Mouse (Mus musculus): Measurements from ENCODE around the gene Man1c1. TPM values are rescaled to one million over a fixed set of nuclear protein-coding genes. Genes with fewer than 3 reads are reported as not detected.
A peak's percentile ranks its signal among the peaks of the same experiment; 100 is the strongest.

Gene Man1c1
- polyA plus RNA-seq, 1 experiment from 2014 or later = 2.8 TPM

DNA sequence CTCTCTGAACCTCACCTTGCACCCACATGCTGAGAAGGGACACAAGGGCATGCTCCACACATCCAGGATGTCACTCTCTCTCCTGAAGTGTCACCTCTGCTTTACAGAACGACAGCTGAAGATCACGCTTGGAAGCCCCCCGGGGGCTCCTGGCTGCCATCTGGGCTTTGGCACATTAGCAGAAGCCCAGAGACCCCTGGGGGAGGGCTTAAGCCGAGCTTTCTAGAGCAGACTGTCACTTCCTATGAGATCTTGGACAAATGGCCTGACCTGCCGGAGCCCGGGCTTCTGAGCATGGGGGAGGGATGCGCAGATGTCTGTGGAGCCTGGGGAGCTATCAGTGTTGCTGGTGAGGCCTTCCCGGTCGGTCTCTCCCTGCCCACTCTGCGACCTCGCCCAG lies 128.6 kb downstream of the Man1c1 start:
- no peak for DNase-seq (ENCODE audit: low spot score)
- peak overlapping the region; percentile 35 for H3K27ac ChIP-seq (replicated peaks)
- WGBS = 63% methylated on average over 11 of the region's 11 CpGs
- H3K27me3 ChIP-seq (ENCODE audit: low read depth, poor library complexity, severe bottlenecking) = peaks cover 6% of the 10 kb centered on the region; the same call in 1 of the 2 replicates
- peaks cover 34% of the 10 kb centered on the region for H3K4me1 ChIP-seq
- peaks cover 10% of the 10 kb centered on the region for H3K36me3 ChIP-seq
- H3K9me3 ChIP-seq (replicated peaks) = no peaks in the 10 kb centered on the region
- H3K4me3 ChIP-seq = no peak overlapping the region

DNA sequence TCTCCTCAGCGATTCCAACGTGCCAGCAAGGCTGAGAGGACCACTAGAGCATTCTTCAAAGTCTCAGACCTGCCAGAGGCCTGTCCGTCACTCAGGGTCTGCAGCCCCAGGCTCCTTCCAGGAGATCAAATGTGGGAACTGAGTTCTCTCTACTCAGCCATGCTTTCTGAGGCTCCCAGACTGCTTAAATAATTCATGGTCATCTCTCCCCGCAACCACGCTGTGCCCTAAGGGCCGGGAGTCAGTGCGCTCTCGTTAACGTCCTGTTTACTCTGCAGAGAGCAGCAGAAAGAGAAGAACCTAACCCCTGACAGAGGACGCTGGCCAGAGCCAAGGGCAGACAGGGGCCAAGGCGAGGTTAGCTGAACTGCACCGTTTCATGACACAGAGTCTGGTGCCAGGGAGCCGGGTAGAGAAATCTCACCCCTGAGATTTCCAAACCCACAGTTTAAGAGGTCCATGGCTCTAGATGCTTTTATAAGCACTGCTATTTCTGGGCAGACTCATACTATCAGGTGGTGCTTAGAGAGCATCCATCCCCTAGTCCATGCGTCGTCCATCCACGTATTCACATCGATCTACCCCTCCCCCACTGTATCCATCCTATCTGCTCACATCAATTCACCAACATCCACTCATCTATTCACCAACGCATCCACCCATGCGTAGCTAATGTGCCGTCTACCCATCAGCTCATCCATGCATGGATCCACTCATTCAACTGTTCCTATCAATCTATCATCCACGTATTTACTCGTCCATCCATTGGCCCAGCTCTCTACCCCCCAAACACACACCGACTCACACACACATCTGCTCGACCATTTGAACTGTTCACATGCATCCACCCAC lies 131.4 kb downstream of the Man1c1 start:
- no peaks in the 10 kb centered on the region for H3K27me3 ChIP-seq (ENCODE audit: low read depth, poor library complexity, severe bottlenecking)
- H3K4me1 ChIP-seq = peaks cover 18% of the 10 kb centered on the region
- peak overlapping the region; percentile 38; the same call in 1 of the 2 replicates for H3K27ac ChIP-seq (replicated peaks)
- H3K4me3 ChIP-seq = no peak overlapping the region
- 88% methylated on average over 24 of the region's 24 CpGs for WGBS
- H3K36me3 ChIP-seq = peaks cover 12% of the 10 kb centered on the region
- H3K9me3 ChIP-seq (replicated peaks) = no peaks in the 10 kb centered on the region
- DNase-seq (ENCODE audit: low spot score) = no peak

DNA sequence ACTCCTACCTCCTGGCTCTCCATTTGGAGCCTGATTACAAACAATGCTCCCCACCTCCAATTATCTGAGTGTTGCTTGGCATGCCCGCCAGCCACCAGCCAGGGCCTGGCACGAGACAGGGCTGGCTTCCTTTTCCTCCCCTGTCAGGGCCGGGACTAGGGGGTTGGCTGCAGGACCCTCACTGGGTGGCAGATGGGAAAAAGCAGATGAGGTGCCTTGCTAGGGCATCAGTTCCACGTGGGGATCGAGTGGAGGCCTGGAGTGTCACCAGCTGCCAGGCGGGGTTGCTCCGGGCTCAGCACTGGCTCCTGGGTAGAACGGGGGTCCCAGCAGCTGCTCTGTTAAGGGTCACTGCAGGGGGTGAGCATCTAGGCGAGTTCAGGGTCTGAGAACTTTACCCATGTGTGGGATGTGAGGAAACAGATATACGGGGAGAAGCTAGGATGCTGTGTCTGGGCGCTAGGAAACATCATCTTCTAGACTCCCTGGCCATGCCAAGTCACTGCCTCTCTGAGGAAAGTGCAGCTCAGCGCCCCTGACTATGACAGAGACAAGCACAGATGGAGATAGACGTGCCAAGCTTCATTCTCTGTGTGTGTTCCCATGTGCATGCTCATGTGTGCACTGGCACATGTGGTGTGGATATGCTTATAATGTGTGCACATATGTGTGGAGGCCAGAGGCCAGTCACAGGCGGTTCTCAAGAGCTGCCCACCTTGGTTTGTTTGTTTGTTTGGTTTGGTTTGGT lies 133.2 kb downstream of the Man1c1 start:
- H3K4me3 ChIP-seq = no peak overlapping the region
- peaks cover 21% of the 10 kb centered on the region for H3K4me1 ChIP-seq
- peaks cover 18% of the 10 kb centered on the region for H3K36me3 ChIP-seq
- WGBS = 81% methylated on average over 14 of the region's 14 CpGs
- H3K9me3 ChIP-seq (replicated peaks) = no peaks in the 10 kb centered on the region
- H3K27ac ChIP-seq (replicated peaks) = peak overlapping the region; percentile 14; the same call in 1 of the 2 replicates
- 0 out of 2 replicates have a peak, but pooled peaks cover 4% of the 10 kb centered on the region for H3K27me3 ChIP-seq (ENCODE audit: low read depth, poor library complexity, severe bottlenecking)
- no peak for DNase-seq (ENCODE audit: low spot score)

DNA sequence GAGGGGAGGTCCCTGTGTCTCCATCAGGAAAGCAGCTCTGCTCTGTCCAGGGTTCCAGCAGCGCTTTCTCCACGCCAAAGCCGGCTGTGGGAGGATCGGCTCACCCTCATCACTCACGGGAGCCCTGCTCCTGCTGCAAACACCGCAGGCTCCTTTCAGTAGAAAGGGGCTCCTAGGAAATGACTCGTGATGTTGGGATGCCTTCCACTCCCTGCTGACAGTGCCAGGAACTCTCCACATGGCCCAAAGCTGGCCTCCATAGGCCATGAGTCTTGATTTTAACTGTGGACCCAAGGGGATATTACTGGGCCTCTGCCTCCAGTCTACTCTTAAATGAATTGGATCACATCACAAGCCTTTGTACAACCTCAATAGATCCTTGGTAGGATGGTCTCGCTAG lies 134.3 kb downstream of the Man1c1 start:
- 81% methylated on average over 8 of the region's 8 CpGs for WGBS
- no peak for DNase-seq (ENCODE audit: low spot score)
- Histone ChIP-seq H3K36me3 (peaks cover 24% of the 10 kb centered on the region), H3K9me3 (replicated peaks) (peaks cover 5% of the 10 kb centered on the region; the same call in 1 of the 2 replicates), H3K4me1 (peaks cover 13% of the 10 kb centered on the region), H3K27me3 (ENCODE audit: low read depth, poor library complexity, severe bottlenecking) (0 out of 2 replicates have a peak, but pooled peaks cover 4% of the 10 kb centered on the region), H3K4me3 (no peak overlapping the region), H3K27ac (replicated peaks) (0 out of 2 replicates have a peak overlapping the region, but pooled peaks have one; percentile 28)

DNA sequence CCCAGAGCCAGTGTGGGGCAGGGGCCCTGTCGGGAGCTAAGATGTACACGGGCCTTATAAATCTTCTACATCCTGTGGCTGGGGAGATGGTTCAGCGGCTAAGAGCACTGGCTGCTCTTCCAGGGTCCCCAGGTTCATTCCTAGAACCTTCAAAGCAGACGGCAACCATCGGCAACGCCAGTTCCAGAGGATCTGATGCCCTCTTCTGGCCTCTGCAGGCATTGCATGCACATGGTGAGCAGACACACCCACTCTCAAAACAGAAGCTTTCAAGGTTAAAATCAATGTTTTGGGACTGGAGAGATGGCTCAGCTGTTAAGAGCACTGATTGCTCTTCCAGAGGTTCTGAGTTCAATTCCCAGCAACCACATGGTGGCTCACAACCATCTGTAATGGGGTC lies 134.9 kb downstream of the Man1c1 start:
- WGBS = 75% methylated on average over 6 of the region's 6 CpGs

DNA sequence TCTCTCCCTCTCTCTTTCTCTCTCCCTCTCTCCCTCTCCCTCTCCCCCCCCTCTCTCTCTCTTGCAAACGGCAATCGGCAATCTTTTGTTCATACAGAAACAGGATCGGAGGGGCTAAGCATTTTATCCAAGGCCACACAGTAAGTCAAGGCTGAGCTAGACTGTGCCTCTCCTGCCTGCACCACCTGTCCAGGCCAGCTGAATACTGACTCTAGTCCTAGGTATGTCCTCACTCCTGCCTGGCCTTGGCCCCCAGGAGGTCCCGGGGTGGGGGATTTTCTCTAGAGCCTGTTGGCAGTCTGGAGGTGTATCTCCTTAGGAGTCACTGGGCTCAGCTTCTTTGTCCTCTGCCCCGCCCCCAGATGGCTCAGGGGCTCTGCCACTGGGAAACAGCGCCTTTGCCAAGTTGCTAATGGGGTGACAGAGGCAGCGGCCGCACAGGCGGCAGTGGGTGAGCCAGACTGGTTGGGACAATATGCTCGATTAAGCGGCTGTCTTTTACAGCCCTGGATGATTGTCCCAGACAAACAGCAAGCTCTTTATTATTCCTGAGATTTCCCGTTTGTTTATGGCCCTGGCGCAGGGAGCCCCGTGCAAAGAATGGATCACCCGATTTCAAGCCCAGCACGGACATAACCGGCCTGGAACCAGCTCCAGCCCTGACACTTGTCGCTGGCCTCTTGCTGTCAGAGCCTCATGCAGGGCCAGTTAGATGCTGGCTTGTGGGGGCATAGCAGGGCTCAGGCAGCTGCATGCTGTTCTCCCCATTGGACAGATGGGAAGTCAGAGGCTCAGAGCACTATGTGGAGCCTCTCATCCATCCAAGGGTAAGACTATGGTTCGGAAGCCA lies 136.5 kb downstream of the Man1c1 start:
- DNase-seq (ENCODE audit: low spot score) = no peak
- Histone ChIP-seq H3K9me3 (replicated peaks) (peaks cover 5% of the 10 kb centered on the region; the same call in 1 of the 2 replicates), H3K27me3 (ENCODE audit: low read depth, poor library complexity, severe bottlenecking) (0 out of 2 replicates have a peak, but pooled peaks cover 4% of the 10 kb centered on the region), H3K27ac (replicated peaks) (peak overlapping the region; percentile 64), H3K4me3 (no peak overlapping the region), H3K36me3 (peaks cover 28% of the 10 kb centered on the region), H3K4me1 (peaks cover 11% of the 10 kb centered on the region)
- WGBS = 38% methylated on average over 19 of the region's 19 CpGs

More for the DNA sequence above, 134.9 kb downstream of the Man1c1 start:
- H3K9me3 ChIP-seq (replicated peaks) = peaks cover 5% of the 10 kb centered on the region; the same call in 1 of the 2 replicates
- peaks cover 24% of the 10 kb centered on the region for H3K36me3 ChIP-seq
- peaks cover 13% of the 10 kb centered on the region for H3K4me1 ChIP-seq
- no peak overlapping the region for H3K4me3 ChIP-seq
- DNase-seq (ENCODE audit: low spot score) = no peak
- H3K27ac ChIP-seq (replicated peaks) = no peak overlapping the region
- 0 out of 2 replicates have a peak, but pooled peaks cover 4% of the 10 kb centered on the region for H3K27me3 ChIP-seq (ENCODE audit: low read depth, poor library complexity, severe bottlenecking)

DNA sequence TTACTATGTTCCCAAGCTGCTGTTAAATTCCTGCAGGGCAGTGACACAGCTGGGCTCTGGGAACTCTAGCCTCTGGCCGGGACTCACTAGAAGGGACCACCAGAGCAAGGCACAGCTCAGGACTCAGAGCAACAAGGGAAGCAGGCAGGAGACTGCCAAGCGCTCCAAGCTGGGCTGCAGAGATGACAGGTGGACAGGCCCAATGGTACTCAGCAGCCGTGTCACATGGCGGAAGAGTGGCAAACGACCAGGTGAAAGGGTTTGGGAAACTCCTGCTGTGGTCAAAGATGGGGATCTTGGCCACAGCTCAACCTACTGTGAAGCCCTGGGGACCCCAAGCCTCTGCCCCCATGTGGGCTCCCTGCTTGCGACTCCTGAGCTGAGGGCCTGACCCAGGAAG lies 140.0 kb downstream of the Man1c1 start:
- whole genome bisulfite sequencing = 88% methylated on average over 6 of the region's 6 CpGs
- H3K4me1 ChIP-seq = peaks cover 9% of the 10 kb centered on the region
- peaks cover 26% of the 10 kb centered on the region for H3K36me3 ChIP-seq
- peaks cover 5% of the 10 kb centered on the region; the same call in 1 of the 2 replicates for H3K9me3 ChIP-seq (replicated peaks)
- 0 out of 2 replicates have a peak, but pooled peaks cover 4% of the 10 kb centered on the region for H3K27me3 ChIP-seq (ENCODE audit: low read depth, poor library complexity, severe bottlenecking)
- H3K4me3 ChIP-seq = no peak overlapping the region
- no peak for DNase-seq (ENCODE audit: low spot score)
- H3K27ac ChIP-seq (replicated peaks) = 0 out of 2 replicates have a peak overlapping the region, but pooled peaks have one; percentile 3

DNA sequence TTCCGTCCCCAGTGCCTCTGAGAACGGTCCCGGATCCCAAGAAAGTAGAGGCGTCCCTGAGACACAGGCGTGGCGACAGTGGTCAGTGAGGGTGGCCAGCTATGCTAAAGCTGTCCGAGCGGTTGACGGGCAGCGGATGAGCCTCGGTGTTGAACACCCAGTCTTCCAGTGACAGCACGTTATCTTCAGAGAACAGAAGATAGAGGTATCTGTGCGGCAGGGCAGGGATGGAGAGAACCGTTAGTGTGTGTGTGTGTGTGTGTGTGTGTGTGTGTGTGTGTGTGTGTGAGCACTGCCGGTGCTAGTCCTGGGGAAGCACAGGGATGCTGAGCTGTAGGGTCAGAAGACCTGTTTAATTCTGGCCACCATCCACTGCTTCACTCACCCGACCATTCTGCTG lies 140.5 kb downstream of the Man1c1 start:
- DNase-seq (ENCODE audit: low spot score) = no peak
- WGBS = 93% methylated on average over 16 of the region's 16 CpGs
- Histone ChIP-seq H3K27me3 (ENCODE audit: low read depth, poor library complexity, severe bottlenecking) (0 out of 2 replicates have a peak, but pooled peaks cover 4% of the 10 kb centered on the region), H3K36me3 (peaks cover 26% of the 10 kb centered on the region), H3K27ac (replicated peaks) (no peak overlapping the region), H3K4me1 (peaks cover 14% of the 10 kb centered on the region), H3K9me3 (replicated peaks) (peaks cover 5% of the 10 kb centered on the region; the same call in 1 of the 2 replicates), H3K4me3 (no peak overlapping the region)

DNA sequence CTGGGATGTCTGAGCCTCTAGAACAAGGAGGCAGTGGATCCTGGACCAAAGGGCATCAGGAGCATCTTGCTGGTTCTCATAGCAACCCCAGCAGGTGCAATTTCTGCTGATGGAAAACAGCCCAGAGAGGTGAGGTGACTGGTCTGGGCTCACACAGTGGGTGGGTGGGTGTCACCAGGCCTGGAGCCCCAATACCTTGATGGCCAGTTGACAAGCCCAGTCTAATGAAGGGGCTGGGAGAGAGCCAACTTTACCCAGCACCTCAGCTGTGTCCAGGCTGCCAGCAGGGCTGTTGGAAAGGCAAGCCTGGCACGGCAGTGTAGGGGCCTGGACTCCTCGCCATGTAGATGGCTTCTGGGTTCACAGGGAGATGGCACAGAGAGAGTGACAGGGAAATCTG lies 142.1 kb downstream of the Man1c1 start:
- WGBS = 90% methylated on average over 2 of the region's 2 CpGs
- DNase-seq (ENCODE audit: low spot score) = no peak
- Histone ChIP-seq H3K36me3 (peaks cover 26% of the 10 kb centered on the region), H3K27ac (replicated peaks) (no peak overlapping the region), H3K9me3 (replicated peaks) (peaks cover 5% of the 10 kb centered on the region; the same call in 1 of the 2 replicates), H3K4me1 (peaks cover 16% of the 10 kb centered on the region), H3K4me3 (no peak overlapping the region), H3K27me3 (ENCODE audit: low read depth, poor library complexity, severe bottlenecking) (no peaks in the 10 kb centered on the region)

DNA sequence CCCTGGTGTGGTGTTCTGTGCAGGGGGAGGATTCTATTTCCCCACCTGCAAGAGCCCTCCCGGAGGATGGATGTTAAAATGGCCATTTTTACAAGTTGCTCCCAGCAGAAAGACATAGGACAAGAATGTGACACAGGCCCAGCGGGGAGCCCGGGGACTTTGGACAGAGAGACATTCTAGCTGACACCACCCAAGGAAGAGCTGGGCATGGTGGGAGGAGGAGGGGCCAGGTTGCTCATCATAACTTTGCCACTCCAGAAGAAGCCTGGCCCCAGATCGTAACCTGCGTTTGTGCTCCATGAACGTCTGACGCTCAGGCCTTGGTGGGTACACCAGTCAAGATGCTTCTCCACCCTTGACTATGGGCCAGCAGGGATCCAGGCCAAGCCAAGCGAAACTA lies 143.4 kb downstream of the Man1c1 start:
- WGBS = 94% methylated on average over 8 of the region's 8 CpGs
- peaks cover 5% of the 10 kb centered on the region; the same call in 1 of the 2 replicates for H3K9me3 ChIP-seq (replicated peaks)
- DNase-seq (ENCODE audit: low spot score) = no peak
- peaks cover 16% of the 10 kb centered on the region for H3K4me1 ChIP-seq
- no peak overlapping the region for H3K27ac ChIP-seq (replicated peaks)
- no peaks in the 10 kb centered on the region for H3K27me3 ChIP-seq (ENCODE audit: low read depth, poor library complexity, severe bottlenecking)
- peaks cover 19% of the 10 kb centered on the region for H3K36me3 ChIP-seq
- H3K4me3 ChIP-seq = no peak overlapping the region

DNA sequence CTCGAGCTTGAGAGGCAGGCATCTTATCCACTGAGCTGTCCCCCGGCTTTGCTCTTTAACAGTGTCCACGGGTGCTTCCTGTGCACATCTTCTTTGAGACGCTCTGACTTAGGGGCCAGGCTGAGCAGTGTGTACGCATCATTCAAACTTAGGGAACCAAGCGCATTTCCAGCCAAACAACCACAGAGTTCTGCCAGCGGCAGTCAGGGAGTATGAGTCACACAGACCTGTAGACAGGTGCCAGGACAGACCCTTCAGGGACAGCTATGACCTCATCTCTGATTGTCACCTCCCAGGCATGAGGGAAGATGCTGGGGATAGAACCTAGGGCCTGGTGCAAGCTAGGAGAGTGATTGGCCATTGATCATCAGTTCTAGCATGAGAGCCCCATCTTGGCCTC lies 144.9 kb downstream of the Man1c1 start:
- H3K27ac ChIP-seq (replicated peaks) = no peak overlapping the region
- DNase-seq (ENCODE audit: low spot score) = no peak
- 88% methylated on average over 7 of the region's 7 CpGs for WGBS
- no peaks in the 10 kb centered on the region for H3K27me3 ChIP-seq (ENCODE audit: low read depth, poor library complexity, severe bottlenecking)
- H3K9me3 ChIP-seq (replicated peaks) = no peaks in the 10 kb centered on the region
- H3K36me3 ChIP-seq = peaks cover 5% of the 10 kb centered on the region
- H3K4me3 ChIP-seq = no peak overlapping the region
- peaks cover 22% of the 10 kb centered on the region for H3K4me1 ChIP-seq
